Mouse (Mus musculus) thymus, postnatal 25 days (tissue): Measurements from ENCODE around the gene Fancd2os.

ENCODE experiments used
- DNase-seq: peaks from one replicate; pipeline ENCODE4 v3.0.0; 2022

Gene Fancd2os

DNA sequence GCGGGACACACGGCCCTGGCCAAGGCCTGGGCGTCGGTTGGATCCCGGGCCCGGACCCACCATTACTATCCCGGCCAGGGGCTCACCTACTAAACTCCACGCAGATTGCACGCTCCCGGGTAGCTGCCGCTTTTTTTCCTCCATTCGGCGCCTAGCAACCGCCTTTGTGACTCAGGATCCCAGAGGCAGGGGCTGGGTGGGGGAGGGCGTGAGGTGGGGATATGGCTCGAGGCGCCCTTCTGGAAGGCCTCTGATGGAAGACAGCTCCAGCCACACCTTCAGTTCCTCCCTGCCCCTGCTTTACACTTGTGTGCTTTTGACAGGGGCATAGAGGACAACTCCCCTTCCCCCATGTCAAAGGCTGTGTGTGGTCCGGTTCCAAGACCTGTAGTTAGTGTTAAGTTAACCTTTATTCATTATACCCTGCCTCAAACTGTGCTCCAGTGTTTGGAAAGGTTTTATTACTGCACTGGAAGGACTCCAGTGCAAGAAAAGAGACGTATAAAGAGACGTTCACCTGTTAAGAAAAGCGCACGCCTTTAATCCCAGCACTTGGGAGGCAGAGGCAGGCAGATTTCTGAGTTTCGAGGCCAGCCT lies at the start of gene Fancd2os:
TSS of gene Fancd2os (minus strand) at position 173 of the 597 bp plus-strand sequence.
- no peak for DNase-seq

- DNase-seq: no peak
These were observed 49.7 kb upstream of the Fancd2os start for GRCm38 (mm10) chr6:113650197-113650640.

GRCm38 (mm10) chr6:113649346-113650196 lies 49.1 kb upstream of the Fancd2os start:
- no peak for DNase-seq

DNA sequence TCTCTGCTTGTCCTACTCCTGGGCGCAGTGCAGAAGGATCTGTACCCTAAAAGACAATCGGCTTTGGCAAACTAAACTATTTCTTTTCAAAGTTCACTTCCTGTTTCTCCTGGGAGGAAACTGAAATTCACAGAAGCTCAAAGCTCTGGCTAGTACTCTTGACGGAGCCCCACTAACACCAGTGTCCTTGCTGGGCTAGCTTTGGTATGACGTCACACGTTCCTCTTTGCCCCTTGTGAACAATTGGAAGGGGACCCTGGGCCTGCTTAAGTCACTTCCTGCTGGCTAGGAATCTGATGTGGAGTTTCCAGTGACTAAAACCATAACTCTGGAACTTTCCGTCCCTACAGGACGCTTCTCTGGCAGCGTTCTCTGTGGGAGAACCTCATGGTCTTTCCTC lies 44.3 kb upstream of the Fancd2os start:
- DNase-seq: no peak

DNA sequence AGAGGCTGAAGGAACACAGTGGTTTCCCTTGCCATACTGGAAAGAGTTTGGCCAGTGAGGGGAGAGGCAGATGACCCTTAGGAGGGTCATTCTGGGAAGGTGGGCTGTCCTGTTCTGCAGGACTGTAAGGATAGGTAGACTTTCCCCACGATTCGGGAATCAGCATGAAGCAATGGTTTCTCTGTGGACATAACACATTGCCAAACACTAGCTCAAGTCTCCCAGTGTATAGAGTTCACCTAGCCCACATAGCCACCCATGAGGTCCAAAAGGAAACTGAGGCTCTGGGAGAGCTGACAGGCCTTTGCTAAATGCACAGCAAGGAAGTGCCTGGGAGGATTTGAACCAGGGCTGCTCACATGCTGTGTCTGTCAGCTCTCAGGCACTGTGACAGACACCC lies 43.5 kb upstream of the Fancd2os start:
- no peak for DNase-seq

DNA sequence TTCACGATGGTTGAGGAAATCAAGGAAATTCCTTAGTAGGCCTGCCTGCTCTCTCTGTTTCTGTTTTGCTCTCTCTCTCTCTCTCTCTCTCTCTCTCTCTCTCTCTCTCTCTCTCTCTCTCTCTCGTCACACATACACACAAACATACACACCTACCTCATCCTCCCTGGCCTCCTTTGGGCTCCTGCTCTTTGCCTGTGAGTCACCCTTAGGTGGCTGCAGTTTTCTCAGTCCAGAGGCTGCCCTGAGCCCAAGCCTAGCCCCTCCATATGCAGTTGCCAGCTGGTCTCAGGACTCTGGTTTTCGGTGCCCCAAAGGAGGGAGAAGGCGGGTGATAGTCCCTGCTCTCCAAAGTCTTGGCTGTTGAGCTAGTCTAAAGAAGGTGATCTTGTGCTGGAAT lies 42.5 kb upstream of the Fancd2os start:
- no peak for DNase-seq

GRCm38 (mm10) chr6:113642605-113643004 lies 42.1 kb upstream of the Fancd2os start:
- DNase-seq: no peak

DNA sequence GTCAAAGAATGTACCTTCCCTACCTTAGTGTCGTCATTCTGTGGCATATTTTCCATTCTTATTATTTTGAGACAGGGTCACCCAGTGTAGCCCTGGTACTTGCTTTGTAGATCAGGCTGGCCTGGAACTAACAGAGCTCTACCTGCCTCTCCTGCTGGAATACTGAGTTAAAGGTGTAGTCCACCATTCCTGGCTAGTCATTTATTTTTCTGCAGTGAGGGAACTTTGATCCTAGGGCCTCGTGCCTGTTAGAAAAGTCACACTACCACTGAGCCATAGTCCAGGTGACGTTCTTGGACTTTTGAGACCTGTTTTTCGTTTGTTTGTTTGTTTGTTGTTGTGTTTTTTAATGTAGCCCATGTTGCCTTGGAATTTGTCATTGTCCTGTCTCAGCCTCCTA lies 38.7 kb upstream of the Fancd2os start:
- no peak for DNase-seq

- peak; percentile 96 for DNase-seq
These were observed 38.0 kb upstream of the Fancd2os start, which contains the start of gene Irak2 for GRCm38 (mm10) chr6:113638302-113639040. Irak2 (plus strand) TSS chr6:113638467.

DNA sequence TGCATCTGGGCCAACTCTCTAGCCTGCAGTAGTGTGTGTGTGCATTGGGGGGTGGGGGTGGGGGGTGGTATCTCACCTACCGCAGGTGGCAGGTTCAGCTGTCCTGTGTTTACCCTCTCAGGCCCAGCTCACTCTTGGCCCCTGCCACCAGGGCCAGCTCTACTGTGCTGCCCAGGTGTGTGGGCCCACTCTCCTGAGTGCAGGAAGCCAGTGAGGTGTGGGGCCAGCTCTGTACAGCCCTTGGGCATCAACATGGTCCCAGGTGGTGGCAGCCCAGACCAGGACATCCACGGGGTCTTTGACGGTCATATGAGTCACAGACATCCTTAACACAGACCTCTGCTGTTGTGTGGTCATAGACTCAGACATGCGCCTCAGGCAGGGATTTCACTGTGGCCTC lies 32.3 kb upstream of the Fancd2os start:
- no peak for DNase-seq

- DNase-seq: no peak
These were observed 29.8 kb upstream of the Fancd2os start for GRCm38 (mm10) chr6:113630322-113630721.

DNA sequence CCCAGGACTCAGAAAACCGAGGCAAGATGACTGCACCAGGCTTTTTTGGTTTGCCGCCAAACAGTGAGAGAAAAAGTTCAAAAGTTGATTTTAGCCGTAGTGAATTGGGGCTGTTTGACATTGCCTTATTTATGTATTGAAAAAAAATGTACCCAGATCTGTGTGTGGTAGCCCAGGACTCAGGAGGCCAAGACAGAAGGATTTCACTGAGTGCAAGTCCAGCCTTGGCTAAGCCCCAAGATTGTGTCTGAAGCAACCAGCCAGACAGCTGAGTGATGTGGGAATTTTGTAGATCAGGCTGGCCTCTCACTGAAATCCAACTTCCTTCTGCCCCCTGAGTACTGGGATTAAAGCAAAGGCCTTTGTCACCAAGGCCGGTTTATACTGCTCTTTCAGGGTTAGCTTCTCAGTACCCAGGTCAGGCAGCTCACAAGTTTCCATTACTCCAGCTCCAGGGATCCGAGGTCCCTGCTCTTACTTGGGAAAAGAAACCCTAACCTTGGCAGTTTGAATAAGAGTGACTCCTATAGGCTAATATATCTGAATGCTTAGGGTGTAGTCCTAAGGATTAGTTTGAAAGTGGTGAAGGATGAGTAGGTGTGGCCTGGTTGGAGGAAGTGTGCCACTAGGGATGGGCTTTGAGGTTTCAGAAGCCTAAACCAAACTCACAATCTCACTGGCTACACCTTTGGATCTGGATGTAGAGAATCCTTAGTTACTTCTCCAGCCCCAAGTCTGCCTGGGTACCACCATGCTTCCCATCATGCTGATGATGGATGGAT lies 24.7 kb upstream of the Fancd2os start:
- DNase-seq: no peak

GRCm38 (mm10) chr6:113623941-113624751 lies 23.6 kb upstream of the Fancd2os start, which contains the start of gene Vhl:
Vhl (plus strand) TSS chr6:113623959.
- DNase-seq: peak; percentile 86

DNA sequence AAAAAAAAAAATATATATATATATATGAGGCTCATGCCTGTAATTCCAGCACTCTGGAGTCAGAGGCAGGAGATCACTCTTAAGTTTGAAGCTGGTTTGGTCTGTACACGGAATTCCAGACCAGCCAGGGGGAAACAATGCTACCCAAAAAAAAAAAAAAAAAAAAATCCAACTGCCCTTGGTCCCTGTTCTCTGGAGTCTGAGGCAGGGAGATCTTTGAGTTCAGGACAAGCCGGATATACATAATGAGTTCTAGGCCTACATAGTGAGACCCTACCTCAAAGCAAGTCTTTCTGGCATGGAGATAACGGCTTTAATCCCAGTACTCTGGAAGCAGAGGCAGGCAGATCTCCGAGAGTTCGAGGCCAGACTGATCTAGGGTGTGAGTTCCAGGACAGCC lies 22.9 kb upstream of the Fancd2os start:
- no peak for DNase-seq

DNA sequence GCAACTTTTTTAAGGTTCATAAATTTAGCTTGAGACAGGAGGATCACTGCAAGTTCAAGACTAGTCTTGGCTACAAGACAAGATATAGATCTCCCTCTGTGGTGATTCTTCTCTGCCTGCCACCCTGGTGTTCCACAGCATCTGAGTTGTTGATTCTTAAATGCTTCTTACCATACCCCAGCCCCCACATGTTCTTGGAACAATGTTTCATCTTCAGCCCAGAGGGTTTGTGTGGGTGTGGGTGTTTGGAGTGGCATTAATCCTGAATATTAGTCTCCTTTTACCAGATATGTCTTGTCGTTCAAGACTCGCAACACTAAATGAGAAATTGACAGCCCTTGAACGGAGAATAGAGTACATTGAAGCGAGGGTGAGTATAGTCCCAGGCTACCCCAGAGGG lies 15.0 kb upstream of the Fancd2os start:
- no peak for DNase-seq

- no peak for DNase-seq
These were observed 14.5 kb upstream of the Fancd2os start for GRCm38 (mm10) chr6:113614997-113615396.

GRCm38 (mm10) chr6:113614152-113614551 lies 13.6 kb upstream of the Fancd2os start:
- no peak for DNase-seq

- no peak for DNase-seq
These were observed 11.9 kb upstream of the Fancd2os start for GRCm38 (mm10) chr6:113612258-113612969.

DNA sequence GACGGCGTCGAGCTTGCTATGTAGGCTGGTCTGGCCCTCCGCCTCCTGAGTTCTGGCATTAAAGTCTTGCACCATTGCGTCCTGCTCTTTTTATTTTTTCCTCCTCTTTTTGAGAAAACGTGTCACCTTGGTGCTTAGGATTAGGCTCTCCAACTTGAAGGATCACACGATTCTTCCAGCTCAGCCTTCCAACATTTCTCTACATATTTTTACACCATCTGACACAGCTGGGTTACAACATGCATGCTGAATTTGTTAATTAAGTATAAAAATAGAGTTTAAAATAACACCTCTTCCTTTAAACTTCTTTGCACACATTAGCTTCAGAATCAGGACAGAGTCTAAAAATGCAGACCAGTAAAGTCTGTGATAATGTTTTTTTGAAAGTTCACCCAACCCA lies 8.8 kb upstream of the Fancd2os start:
- DNase-seq: no peak

DNA sequence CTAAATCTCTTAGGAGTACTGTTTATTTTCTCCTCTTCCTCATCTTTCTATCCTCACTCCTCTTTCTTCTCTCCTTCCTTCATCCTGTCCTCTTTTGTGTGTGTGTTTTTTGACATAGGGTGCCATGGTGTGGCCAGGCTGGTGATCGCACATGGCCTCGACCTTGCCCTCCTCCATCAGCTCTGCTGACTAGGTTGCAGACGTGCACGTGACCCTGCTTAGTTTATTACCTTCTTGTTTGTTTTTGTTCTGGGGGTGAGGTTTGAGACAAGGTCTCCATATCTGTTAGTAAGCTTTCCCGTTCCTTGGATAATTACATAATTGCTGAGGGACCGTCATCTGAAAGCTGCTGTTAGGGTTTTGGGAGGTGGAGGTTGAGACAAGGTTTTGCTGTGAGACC lies 8.4 kb upstream of the Fancd2os start:
- no peak for DNase-seq

- DNase-seq: no peak
These were observed 4.7 kb upstream of the Fancd2os start for GRCm38 (mm10) chr6:113605224-113605545.
